Mouse (Mus musculus) heart, embryonic 11.5 days (tissue): ENCODE data around the gene Spp2. TPM values are rescaled to one million over a fixed set of nuclear protein-coding genes. Genes with fewer than 3 reads are reported as not detected.

Source experiments
- polyA plus RNA-seq: library from polyadenylated mRNA; unstranded; fragments of >200 nt; fragmentation: Nextera tagmentation; extraction: Ambion mirVana; gene quantifications from 2 replicates; pipeline ENCODE4 v1.2.1, GENCODE M21; 2014

Spp2 gene
- polyA plus RNA-seq, 1 experiment from 2014 or later, result 1.6 TPM

Other genes starting within 250 kb of the Spp2 start
- gene Ugt1a5, start 240.9 kb upstream of the Spp2 start, polyA plus RNA-seq, result not detected in 2 replicates
- gene Ugt1a2, start 206.4 kb upstream of the Spp2 start, polyA plus RNA-seq, result not detected in 2 replicates
- gene Dnajb3, start 201.2 kb upstream of the Spp2 start, polyA plus RNA-seq, result 9.6 and 10.4 TPM in 2 replicates
- not detected in 2 replicates for gene Ugt1a1, start 195.0 kb upstream of the Spp2 start, polyA plus RNA-seq
- 0.63 and 1.1 TPM in 2 replicates for gene Mroh2a, start 180.0 kb upstream of the Spp2 start, polyA plus RNA-seq
- gene Hjurp, start 129.3 kb upstream of the Spp2 start, polyA plus RNA-seq, result 117 and 118 TPM in 2 replicates
- gene Trpm8, start 129.3 kb upstream of the Spp2 start, polyA plus RNA-seq, result 0.10 TPM in 1 of 2 replicates, not detected in the other
- gene Glrp1, start 103.1 kb downstream of the Spp2 start, polyA plus RNA-seq, result 0.10 TPM in 1 of 2 replicates, not detected in the other